In genomic region chr19:7143854-7144253, GRCm38 (mm10) we compare ENCODE assay signal across 8 mouse cellular contexts. TPM values are rescaled to one million over a fixed set of nuclear protein-coding genes. Genes with fewer than 3 reads are reported as not detected.
DNase-seq lines count a peak whose midpoint lies in the region; ATAC-seq and TF ChIP-seq lines count a peak whose summit lies in the region.

No protein-coding gene starts in this region.

- H3K9me3 ChIP-seq in forebrain, postnatal 0 days (ENCODE audit: low read length), result no peaks in the 10 kb centered on the region

- no peaks in the 10 kb centered on the region for H3K36me3 ChIP-seq in forebrain, postnatal 0 days (ENCODE audit: insufficient read depth)

- TF ChIP-seq CTCF in forebrain, postnatal 0 days (IDR thresholded peaks at IDR 0.05; ENCODE audit: low read depth), result no peak

- H3K27ac ChIP-seq in forebrain, postnatal 0 days (ENCODE audit: low read depth, low read length), result peak overlapping the region; percentile 64; the same call in 1 of the 2 replicates

- H3K4me3 ChIP-seq in forebrain, postnatal 0 days (ENCODE audit: low read depth, low read length), result peak overlapping the region; percentile 38

- H3K4me2 ChIP-seq in forebrain, postnatal 0 days (ENCODE audit: low read depth), result peak overlapping the region; percentile 62

- H3K4me1 ChIP-seq in forebrain, postnatal 0 days (ENCODE audit: insufficient read depth), result peaks cover 40% of the 10 kb centered on the region

- peak overlapping the region; percentile 53 for H3K9ac ChIP-seq in forebrain, postnatal 0 days

- peak; percentile 57 for ATAC-seq in forebrain, postnatal 0 days

- 1% methylated on average over 20 of the region's 20 CpGs for WGBS in forebrain, postnatal 0 days

- no peaks in the 10 kb centered on the region for H3K27me3 ChIP-seq in forebrain, postnatal 0 days (ENCODE audit: insufficient read depth, low read length)

- DNase-seq in ES-CJ7 (ENCODE audit: low read depth, low spot score), result peak; percentile 93
- peak; percentile 78 for DNase-seq in brain, adult 2 months (ENCODE audit: low read depth, low spot score)
- peak; percentile 82 for DNase-seq in forebrain, postnatal 0 days
- DNase-seq in heart, postnatal 4 days, result peak; percentile 80
- peak; percentile 63 to 66 for DNase-seq in layer of hippocampus, postnatal 36 days
- DNase-seq in lung, postnatal 4 days, result peak; percentile 71 to 77
- peak; percentile 64 for DNase-seq in right cerebral cortex, postnatal 25 days
- DNase-seq in urinary bladder, postnatal 4 days (ENCODE audit: low spot score in 2 of 2), result peak; percentile 48 to 70

RNA-seq across cellular contexts. Expression of gene Flrt1, which starts 38.3 kb away (rescaled TPM):
- total RNA-seq in forebrain, postnatal 0 days (2014; rRNA removed), result 8.1 and 8.8 TPM in 2 replicates
- 6.7 and 11.3 TPM in 2 replicates for polyA plus RNA-seq in forebrain, postnatal 0 days (2015; fragmentation: Nextera tagmentation; extraction: Ambion mirVana)
- total RNA-seq in heart, postnatal 4 days (2021), result 1 to 10 TPM; 1.8 to 2.1 TPM
- total RNA-seq in layer of hippocampus, postnatal 36 days (2021), result 10 to 100 TPM; 18.4 to 18.6 TPM

Comparison
In these comparisons a context has a peak if more than half of its experiments do, and no peak if none do; other contexts are left out.
1. Peak in every context shown above with its lines: DNase-seq, ATAC-seq, H3K4me3 ChIP-seq and H3K27ac ChIP-seq.